Mouse (Mus musculus) thymus, postnatal 36 days (tissue): Measurements from ENCODE around the gene Fgfr2.

ENCODE experiments used
- DNase-seq, 2 experiments: peaks; one replicate each; pipeline ENCODE4 v3.0.0; 2022; ENCODE audit warnings: mixed read lengths in 2 of 2

Fgfr2 gene

DNA sequence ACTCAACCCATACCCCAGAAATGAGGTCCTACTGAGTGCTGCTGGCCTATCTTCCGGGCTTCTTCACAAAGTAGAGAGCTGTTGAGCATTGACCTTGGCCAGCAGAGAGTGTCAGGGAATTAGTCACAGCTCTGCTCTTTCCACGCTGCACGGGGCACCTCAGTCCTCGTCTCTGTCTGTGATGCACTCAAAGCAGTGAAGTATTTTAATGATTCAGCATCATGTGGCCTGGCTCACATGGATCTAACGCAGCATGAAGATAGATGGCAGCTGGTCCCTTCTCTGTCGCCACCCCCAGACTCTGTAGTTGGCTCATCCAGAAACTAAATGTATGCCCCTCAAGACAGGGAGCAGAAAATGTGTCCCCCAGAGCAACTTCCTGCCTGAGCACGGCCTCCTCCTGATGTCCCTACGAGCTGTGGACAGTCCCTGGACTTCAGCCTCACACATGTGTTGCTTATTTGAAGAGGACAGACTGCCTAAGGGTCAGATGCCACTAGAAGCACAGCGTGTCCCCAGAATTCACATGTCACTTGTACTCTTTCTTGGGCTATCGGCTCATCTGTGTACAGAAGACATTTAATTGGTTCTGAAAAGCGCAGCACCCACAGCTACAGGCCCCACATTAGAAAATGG lies 697.7 kb downstream of the Fgfr2 start:
- no peak for DNase-seq

DNA sequence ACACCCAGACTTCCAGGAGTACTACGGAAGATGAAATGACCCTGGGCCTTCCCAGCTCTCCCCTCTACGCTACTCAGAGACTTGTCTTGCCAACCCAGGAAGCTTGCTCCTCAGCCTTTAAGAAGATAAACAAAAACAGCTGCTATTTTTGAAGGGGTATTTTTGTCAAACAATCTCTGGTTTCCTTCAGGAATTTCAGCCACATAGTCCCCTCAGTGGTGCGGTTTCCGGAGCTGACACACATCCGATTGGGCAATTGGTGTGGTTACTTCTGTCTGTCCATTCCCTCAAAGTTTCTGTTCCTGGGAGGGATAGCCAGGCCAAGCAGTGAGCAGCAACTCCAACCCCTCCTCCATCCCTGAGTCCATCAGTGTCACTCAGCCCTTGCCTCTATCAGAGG lies 699.6 kb downstream of the Fgfr2 start:
- no peak for DNase-seq

DNA sequence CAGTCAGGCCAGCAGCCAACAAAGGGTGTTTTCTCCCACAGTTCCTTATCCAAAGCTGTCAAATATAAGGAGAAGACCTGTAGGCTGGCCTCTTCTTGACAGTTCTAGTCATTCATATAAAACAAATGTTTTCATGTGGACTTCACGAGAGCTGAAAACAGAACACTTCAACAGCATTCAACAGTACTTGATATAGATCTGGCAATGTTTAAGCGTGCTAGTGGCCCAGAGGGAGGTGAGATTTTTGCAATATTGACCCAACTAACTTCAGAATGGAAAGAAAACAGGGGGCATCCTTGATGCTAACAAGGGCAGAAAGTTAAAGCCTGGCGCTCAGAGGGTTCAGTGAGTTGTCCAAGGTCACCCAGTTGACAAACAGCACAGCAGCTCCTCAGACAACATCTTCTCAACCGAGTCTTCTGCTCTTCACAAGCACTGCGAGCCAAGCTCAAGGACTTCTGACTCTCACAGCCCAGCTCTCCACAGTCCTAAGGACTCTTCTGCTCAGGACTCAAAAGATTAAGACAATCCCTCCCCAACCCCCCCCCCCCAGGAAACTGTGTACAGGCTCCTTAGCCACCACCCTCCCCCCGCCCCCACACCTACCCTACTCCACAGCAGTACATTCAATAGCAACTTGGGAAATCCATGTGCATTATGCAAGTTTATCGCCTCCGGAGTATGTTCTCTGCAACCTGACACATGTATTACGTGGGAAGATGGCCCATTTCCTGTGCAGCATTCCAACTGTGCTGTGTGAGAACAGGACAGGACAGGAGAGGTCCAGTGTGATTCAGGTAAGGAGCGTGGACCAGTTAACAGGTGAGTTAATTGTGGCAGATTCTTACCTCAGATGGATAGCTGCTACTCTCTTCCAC lies 703.5 kb downstream of the Fgfr2 start:
- DNase-seq, result no peak

DNA sequence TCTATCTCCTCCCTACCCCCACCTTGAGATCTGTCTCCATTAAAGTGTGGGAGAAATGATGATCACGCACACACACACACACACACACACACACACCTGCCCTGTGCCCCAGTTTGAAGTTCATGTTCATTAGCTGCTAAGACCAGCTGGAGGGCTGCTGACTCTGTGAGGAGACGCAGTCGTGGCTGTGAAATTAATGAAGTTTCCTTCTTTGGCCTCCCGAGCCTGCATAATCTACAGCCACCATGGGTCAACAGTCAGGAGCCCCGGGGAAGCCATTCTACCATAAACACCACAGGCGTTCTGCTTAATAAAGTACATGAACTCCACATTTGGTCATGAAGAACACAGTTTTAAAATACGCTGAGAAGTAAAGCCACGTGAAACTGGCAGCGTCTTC lies 706.3 kb downstream of the Fgfr2 start:
- no peak for DNase-seq

DNA sequence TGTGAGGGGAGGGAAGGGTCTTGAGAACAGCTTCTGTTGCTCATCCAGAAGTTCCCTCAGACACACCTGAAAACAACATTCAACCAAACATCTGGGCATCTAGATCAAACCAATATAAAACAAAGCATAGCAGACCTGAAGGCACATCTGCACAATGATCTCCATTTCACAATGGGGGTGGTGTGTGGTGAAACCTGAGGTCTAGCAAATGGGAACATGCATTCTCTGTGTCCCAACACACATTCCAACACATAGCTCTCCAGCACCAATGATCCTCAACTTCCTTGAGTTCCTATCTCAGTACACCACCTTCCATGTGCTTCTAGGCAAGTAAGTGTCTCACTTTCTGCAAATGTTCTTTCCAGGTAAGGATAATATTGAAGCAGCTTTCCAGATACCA lies 707.3 kb downstream of the Fgfr2 start:
- DNase-seq, result no peak

DNA sequence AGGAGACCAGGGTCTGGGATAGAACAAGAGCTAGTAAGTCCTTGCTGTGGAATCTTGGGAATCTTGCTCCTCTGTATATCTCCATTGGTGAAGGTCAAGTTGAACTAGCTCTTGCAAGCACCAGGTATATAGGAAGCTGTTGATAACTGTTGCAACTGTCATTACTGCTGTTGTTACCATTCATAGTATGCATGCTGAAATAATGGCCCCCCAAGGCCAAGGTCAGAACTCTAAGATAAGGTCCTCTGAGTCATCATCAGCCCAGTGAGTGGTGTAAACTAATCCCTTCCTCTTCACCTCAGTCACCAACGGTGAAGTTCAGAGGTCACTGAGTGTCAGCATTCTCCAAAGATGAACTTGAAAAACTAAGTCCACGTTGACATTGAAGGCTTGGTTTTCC lies 710.6 kb downstream of the Fgfr2 start:
- no peak for DNase-seq

DNA sequence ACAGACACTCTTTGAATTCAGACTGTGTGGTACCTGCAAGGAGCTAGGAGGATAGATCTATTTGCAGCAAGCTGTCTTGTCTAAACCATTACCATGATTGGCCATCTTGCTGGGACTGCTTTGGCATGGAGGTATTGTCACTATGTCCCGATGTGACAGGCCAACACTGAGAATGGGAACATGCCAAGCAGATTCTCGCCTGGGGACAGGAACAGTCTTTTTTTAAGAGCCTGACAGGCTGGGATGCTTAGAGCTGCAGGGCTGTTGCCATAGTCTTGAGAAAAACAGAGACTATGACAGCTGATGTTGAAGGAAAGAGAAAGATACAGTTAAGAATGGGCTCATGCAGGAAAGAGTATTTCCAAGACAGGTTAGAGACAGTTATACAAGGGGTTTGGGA lies 711.4 kb downstream of the Fgfr2 start:
- no peak for DNase-seq

DNA sequence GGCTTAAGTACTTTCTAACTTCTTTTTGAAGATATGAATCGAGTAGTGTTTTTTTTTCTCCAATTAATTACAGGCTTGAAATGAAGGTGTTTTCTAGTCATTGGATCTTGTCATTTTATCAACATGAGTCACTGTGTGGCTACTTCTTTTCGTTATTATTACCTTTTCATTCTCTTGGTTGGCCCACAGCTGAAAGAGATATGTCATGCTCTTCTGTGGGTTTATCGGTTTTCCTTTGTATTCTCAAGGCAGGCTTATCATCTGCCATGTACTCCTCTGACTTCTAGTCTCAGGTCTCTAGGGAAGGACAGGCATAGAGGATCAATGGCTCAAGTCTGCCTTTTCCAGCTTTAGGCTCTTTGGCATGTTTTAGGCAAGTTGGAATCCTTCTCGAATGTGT lies 712.2 kb downstream of the Fgfr2 start:
- DNase-seq, result no peak

DNA sequence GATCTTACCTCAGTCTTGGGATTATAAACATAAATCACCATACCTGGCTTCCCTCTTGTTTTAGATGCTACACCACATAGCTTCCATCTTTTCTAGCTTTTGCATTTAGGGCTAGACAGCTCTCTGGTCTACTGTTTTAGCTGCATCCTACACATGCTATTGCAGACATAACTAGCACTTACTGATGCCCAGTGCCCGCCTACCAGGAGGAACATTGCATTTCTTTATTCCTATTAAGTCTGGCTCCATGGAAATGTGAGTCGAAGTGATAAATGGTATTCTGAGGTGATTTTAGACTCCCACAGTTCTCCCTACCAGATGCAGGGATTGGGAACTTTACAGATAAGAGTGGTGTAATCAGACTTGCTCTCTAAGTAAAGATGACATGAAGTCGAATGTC lies 713.3 kb downstream of the Fgfr2 start:
- no peak for DNase-seq

DNA sequence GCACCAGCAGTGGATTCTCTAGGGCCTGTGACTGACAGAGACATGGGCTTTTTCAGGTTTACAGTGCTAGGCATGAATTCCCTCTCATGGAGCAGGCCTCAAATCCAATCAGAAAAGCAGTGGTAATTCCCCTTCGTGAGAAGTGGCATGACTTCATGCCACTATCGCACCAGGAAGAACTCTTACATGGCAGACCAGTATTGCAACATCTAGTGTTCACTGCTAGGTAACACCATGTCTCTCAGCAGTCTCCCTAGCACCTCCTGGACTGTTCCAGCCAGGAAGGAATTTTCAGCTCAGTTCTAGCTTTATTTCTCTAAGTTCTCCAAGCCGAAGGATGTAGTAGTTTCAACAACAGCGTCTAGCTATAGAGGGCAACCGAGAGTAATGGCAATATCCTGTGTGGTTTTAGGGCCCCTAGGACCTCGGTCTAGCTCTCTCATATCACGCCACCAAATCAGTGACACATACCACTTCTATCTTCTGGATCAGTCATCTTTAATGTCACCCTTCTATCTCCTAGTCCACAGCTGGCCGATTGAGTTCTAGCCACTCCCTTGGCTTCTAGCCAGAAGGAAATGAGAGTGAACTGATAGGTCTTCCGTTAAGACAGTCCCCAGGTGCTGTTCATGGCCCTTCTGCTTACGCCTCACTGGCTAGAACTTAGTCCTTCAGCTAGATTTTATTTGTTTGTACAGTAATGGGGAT lies 720.6 kb downstream of the Fgfr2 start:
- DNase-seq, result no peak

DNA sequence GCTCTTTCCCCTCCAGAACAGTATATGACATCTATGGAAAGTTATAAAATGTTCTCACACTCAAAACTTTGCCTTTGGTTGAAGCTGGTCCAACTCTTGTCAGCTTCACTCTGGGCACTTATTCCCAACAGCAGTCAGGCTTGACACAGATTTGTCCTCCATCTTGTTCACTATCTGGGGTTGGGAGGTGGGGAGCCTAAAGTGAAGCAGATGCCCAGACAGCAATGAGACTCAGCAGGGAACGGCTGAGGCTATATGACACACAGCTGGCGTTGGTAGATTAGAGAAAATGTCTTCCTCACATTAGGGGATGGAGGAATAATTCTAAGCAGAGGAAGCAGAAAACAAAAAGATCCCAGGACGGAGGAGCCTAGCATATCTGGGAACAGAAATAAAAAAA lies 724.7 kb downstream of the Fgfr2 start:
- no peak for DNase-seq

DNA sequence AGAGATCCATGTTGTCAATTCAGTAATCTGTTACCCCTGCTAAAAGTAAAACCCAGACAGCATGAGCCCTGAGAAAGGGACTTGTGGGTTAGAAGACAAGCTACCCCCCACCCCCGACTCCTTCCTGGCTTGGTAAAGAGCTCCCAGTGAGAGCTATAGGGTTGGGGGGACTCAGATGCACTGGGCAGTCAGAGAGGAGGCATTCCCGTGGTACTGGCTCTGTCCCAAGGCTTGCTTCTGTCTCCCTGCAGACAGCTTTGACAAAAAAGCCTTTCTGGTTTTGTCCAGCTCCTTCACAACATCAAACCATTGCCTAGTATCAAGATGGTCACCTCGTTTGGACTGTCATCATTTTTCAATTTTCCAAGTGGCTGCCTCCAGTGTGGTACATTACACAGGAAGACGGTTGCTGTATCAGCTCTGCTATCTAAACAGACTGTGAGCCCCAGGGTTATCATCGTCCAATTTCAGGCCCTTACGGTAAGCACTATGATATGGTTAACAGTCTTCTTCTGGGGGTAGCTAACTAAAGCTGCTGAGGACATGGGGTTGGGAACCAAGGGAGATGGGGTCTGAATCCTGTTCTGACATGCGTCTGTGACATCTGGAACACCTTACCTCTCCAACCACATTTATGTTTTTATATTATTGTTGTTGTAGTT lies 726.4 kb downstream of the Fgfr2 start:
- DNase-seq, result no peak

DNA sequence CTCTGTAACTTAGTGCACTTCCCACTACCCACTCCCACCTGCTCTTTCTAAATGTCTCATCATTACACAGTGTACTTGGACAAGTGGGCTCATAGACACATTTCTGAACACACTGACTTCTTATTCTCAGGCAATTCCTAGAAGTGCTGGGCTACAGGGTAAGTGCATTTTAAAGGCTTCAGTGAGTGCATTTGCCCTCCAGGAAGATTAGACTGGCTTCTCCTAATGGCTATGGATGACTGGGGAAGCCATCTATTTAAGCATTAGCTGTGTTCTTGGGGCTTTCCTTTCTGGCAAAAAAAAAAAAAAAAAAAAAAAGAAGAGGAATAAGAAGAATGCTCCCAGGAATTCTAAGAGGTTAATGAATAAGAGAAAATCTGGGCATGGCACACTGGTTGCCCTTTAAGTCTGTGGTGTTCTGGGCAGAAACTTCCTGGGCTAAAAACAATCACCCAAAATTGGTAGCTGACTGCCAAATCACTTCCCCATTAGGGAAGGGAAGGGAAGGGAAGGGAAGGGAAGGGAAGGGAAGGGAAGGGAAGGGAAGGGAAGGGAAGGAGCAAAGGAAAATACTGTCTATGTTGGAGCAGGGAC lies 729.5 kb downstream of the Fgfr2 start:
- DNase-seq, result no peak

DNA sequence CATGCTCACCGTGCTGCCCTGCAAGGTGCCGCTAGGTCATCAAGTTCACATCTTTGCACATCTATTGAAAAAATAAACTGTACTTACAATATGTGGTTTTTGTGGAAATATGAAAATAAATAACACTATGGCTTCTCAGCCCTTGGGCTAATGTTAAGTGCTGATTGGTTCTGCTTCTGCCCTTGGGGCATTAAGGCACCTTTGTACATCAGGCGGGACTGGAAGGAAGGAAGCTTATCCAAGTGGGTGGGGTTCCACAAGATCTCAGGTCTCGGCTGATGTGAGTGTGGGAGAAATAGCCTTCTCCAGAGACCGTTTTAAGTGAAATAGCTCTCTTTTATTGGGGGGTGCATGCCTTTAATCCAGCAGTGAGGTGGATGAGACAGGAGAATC lies 730.1 kb downstream of the Fgfr2 start:
- no peak for DNase-seq

DNA sequence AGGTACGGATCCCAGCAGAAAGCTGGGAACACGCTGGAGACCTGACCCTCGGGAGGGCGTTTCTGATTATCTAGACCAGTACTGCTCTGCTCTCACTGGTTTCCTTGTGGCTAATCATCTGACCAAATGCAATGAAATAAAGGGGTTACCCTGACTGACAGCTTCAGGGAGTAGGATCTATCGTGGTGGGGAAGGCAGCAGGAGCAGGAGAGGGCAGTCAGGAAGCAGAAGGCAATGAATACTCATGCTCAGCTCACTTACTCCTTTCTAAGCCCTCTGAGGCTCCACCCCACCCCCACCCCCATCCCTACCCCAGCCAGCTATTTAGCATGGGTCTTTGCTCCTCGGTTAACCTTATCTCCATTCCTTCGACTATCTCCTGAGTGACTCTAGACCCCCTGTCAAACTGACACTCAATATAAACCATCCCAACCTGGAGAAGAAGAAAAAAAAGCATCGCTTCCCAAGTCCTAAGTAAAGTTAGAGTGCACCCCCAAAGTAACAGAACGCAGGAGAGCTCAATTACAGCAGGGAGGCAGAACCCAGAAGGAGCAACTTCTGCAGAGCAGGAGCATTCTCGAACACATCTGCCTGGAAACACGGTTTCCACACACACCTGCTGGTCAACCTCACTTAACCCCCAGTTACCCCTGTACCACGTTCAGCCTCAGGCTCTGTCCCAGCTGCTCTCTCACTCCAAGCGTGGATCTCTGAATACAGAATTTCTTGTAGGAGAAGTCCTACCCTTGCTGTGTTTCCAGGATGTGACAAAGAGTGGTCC lies 730.7 kb downstream of the Fgfr2 start:
- no peak for DNase-seq

DNA sequence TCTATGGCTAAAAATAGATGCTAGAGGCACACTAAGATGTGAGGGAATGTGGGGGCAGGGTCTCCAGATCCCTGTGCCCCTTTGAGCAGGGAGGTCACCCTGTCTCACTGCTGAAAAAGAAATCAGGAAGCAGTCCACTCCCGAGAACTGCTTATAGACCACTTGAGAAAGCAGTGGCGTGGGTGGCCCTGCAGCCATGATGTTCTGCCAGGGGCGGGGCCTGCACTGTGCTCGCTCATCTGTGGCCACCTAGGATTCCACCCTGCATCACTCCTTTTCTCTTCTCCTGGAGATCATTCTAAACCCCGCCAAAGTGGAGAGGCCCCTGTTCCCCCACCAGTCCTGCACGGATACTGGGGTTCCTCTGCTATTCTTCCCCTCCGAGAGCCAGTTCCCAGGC lies 733.7 kb downstream of the Fgfr2 start:
- DNase-seq, result no peak

DNA sequence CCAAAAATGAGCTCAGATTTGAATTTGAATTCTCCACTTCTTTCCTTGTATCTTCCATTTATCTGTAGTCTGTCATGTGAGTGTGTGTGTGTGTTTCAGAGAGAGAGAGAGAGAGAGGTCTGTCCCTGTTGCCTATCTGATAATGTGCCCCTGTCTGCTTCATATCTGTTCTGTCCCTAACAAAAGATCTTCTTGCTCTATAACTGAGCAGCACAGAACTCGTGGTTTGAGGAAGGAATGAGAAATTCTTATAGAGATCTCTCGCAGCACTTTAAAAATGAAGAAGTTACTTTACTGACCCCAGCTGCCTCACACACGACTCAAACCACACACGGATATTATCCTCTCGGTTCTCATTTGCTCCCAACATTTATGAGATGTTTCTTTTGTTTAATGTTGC lies 735.6 kb downstream of the Fgfr2 start:
- no peak for DNase-seq

DNA sequence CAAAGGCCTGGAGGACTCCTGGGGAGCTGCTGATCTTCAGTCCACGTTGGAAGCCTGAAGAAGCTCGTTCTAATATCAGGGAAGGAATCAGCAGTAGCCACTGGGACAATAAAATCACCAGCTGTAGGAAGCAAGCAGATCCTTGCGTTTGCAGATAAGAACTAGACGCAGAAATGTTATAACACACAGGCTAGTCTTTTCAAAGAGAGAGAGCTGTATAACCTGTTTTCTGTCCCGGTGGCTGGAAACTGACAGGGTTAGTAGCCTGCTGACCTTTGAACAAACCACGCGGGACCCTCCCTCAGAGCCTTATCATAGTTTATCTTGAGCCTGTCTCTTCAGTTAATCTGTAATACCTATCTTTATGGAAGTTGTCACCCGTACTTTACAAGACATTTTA lies 736.8 kb downstream of the Fgfr2 start:
- no peak for DNase-seq

DNA sequence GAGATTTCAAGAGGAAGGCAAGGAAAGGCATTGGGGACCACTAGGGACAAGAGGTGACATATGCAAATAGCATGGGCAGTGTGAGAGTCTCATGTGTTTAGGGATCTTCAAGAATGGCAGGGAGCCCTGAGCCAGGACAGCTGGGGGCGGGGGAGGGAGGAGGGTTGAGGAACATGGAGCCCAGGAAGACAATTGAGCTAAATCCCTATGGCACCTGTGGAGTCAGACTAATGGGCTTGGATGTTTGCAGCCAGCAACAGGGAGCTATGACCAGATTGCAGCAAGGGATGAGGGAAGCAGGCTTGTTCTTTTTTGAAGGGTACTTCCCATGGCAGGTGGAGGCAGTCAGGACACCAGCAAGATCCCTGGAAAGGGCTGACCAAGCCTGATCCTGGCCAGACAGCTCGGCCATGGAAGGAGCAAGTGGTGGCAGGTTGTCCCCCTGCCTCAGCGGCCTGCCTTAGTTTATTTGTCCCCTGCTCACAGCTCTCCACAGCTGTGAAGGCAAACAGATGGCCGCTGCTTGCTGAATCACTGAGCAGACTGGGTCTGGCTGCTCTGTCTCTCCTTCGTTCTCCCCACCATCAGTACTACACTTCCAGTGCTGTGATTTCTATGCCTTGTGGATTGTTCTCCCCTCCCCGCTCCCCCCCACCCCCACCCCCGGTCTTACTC lies 737.6 kb downstream of the Fgfr2 start:
- DNase-seq, result no peak

DNA sequence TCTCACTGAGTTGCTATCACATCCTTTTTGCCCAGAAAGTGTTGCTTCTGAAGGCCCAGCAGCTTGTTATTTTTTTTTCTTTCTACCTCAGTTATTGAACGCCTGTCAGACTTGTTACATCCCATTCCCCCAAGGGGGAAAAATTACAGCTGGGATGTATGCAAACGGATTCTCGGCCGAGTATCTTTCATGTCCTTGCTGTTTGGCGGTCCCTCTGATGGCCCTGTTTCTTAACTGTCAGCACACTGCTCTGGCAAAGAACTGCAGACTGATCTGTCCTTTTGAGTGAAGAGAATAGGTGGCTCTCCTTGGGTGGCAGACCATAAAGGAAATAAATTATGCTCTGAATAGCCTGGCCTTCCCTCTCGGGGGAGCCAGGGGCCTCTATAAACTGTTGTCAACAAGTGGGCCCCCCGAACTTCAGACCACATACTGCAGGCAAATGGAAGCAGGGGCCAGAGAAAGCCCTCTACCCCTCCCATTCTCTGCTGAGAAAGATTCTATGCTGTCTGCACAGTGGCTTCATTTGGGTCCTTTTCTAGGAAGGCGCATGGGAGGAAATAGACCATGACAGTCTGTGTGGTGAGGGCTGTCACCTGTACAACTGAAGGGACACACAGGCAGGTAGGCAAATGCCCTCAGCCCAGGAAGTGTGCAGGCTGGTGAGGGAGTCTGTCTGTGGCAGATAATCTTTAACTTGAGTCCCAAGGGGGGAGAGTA lies 738.3 kb downstream of the Fgfr2 start:
- DNase-seq, result no peak
